Mouse (Mus musculus) testis, postnatal 14 days (tissue): Measurements from ENCODE around the gene Olfr1423.
"Not testable (repeated sequence)": the region's sequence is repeated elsewhere in the genome, so short reads cannot be mapped to it uniquely, and the experiment has no call there.

Source experiments
- DNase-seq: peaks from one replicate; pipeline ENCODE4 v3.0.0; 2021; ENCODE audit warnings: low spot score

The Olfr1423 gene

GRCm38 (mm10) chr19:12006361-12006947 lies 34.7 kb downstream of the Olfr1423 start:
- no peak for DNase-seq

- peak; percentile 78 for DNase-seq
Observed at GRCm38 (mm10) chr19:12005376-12006360, 35.4 kb downstream of the Olfr1423 start.

DNA sequence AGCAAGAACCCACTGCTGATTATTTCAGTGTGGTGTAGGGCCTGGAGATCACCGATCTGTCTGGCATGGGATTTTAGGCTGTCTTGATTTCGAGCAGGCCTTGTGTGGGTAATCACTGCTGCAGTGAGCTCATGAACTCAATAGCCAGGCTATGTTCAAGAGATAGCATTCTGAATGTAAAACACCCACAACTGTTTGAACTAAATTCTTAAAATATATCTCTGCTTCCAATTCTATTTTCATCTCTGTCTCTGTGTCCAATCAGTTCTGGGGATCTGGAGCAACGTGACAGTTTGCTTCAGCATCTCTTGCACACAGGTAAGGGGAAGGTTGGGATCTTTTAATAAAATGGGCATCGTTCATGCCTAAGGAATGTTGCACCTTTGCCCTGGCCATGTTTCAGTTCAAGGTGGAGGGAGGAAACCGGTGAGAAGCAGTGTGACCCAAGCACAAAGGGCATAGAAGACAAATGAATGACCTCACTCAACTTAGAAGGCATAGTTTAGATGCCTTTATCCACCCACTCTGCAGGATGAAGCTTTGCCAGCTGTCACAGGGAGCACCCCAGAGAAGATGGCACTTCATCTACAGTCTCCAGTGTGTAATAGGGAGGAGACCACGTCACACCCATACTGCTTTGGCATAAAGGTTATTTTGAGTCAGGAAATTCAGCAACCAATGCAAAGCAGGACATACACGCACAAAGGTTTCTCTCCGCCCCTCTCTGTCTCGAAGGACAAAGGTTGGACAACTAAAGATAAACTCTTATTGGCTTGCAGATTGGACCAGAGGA lies 36.7 kb downstream of the Olfr1423 start:
- no peak for DNase-seq

- DNase-seq = no peak
Observed at GRCm38 (mm10) chr19:12003568-12003967, 37.5 kb downstream of the Olfr1423 start.

- no peak for DNase-seq
Observed at GRCm38 (mm10) chr19:12002791-12003190, 38.3 kb downstream of the Olfr1423 start.

- no peak for DNase-seq
Observed at GRCm38 (mm10) chr19:12002125-12002524, 39.0 kb downstream of the Olfr1423 start.

- no peak for DNase-seq
Observed at GRCm38 (mm10) chr19:12001686-12002085, 39.4 kb downstream of the Olfr1423 start.

DNA sequence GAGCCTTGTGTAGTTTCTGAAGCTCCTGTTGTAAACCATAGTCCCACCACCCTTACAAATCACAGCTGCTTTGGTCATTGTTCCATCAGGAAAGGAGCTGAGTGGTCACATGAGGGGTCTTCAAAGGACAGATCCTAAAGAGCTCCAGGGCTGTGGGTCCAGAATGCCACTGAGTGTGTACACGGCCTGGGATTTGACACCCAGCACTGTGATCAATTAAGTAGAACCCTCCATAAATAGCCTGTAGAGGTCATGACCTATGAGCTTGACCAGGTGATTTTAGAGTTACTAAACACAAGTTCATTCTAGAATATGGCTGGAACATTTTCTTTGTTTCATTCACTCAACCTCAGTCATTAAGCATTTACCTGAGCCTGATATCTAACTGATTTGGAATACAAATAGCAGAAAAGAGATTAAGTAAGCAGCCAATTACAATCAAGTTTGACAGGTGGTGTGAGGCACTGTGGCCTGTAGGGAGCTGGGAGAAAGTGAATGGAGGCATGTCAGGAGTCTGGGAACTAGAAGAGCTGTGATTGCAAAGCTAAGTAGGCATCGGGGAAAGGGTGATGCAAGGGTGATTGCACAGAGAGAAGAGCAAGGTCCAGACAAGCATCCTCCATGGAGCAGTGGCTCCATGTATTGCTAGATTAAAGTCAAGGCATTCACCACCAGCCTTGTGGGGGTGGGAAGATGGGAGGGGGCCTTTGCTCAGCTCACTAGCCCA lies 45.2 kb downstream of the Olfr1423 start:
- no peak for DNase-seq

DNA sequence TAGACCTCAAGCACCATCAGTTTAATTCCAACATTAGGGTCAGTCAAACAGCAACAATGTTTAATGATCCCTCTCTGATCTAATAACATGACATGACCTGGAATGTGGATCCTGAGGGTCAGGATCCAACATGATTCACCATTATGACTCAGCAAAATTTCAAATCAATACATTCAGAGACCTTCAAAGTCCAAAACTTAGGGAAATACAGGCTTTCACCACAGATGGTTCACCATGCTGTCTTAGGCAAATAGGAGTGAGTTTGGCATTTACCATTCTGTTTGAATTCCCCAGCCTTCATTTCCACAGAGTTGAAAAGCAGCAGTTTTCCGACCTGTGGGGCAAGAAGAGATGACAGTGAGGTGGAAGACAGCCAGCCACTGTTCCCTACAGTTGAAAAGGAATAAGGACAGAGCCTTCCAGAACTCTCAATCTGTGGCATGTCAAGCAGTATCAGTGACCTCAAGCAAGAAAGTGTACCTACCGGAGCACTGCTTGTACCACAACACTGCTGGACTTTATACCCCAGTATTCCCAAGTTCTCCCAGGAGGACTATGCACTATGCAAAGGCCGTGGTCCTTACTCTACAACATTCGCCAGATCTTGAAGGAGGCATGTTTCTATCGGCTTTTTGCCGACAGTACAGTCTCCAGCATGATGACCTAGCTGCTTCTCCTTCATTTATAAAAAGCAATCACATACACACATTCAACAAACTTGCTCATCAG lies 46.2 kb downstream of the Olfr1423 start:
- DNase-seq = no peak

- DNase-seq = no peak
Observed at GRCm38 (mm10) chr19:11992441-11993029, 48.6 kb downstream of the Olfr1423 start.

GRCm38 (mm10) chr19:11992034-11992433 lies 49.1 kb downstream of the Olfr1423 start:
- DNase-seq = no peak

DNA sequence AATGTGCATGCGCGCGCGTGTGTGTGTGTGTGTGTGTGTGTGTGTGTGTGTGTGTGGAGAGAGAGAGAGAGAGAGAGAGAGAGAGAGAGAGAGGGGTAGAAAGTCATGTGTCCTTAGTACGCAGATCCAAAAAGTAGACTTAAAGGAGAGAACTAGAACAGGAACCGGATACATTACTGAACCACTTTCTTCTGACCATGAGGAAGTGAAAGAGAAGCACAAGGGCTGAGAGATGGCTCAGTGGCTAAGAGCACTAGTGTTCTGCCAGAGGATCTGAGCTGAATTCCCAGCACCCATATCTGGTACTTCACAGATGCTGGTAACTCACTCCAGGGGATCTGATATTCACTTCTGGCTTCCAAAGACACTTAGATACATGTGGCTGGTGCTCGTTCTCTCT lies 51.8 kb downstream of the Olfr1423 start:
- no peak for DNase-seq

DNA sequence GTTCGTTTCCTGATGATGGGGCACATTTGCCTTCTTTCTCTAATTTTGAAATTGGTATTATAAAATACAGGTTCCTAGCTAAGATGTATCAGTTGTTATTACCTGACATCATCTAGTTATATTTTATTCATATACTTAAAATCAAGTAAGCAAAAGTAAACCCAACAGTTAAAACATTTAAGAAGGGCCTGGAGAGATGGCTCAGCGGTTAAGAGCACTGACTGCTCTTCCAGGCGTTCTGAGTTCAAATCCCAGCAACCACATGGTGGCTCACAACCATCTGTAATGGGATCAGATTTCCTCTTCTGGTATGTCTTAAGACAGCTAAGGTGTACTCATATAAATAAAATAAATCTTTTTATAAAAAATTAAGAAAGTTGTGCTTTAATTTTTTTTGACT lies 53.3 kb downstream of the Olfr1423 start:
- DNase-seq = no peak

- DNase-seq = not testable (repeated sequence)
Observed at GRCm38 (mm10) chr19:11984614-11985013, 56.5 kb downstream of the Olfr1423 start.
